Mouse (Mus musculus): ENCODE measurements around the gene Art4.

DNA sequence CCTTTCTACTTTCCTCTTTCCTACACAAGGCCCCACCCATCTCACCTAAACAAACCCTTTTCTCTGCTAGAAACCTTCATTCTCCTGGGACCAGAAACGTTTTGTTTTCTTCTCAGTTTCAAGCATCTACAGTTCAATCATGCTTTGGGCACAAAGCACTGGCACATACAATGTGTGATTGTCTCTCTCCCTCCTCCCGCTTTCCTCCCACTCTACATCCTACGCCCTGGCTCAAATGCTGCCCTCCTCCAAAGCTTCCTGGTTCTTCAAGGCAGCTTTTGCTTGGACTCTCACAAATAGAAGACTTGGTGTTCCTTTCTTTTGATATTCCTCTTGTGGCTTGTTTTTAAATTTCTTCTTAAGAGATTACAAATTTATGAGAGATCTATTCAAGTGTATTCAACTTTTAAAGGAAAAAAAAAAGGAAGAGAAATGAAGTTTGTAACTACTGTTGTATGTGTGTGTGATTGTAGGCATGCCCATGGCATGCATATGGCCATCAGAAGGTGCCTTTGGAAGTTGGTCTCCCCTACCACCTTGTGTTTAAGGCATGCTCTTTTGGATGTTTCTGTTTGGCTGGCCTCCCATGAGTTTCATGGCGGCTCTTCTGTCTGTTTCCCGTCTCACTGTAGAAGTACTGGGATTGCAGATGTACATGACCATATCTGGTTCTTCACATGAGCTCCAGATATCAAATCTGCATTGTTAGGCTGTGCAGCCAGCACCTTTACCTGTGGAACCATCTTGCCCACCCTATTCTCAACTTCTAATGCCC lies 11.6 kb downstream of the Art4 start:
- TF ChIP-seq CTCF (IDR thresholded peaks at IDR 0.05; ENCODE audit: low read depth, low read length) (no peak), POLR2A (IDR thresholded peaks at IDR 0.05; ENCODE audit: insufficient read depth, low read length) (no peak)
